Mouse (Mus musculus) heart, embryonic 10.5 days (tissue): ENCODE data around the gene Rpl28. TPM values are rescaled to one million over a fixed set of nuclear protein-coding genes. Genes with fewer than 3 reads are reported as not detected.

Experiments used
- DNase-seq: peaks from one replicate; pipeline ENCODE4 v3.0.0-alpha.2; 2017; ENCODE audit warnings: low spot score
- H3K27ac ChIP-seq: fragments of 300-500 bp; sonication (generic); 2 replicates; pipeline ENCODE4 v1.5.1; 2016; ENCODE audit warnings: mild to moderate bottlenecking
- H3K27me3 ChIP-seq: fragments of 300-500 bp; sonication (generic); 2 replicates; pipeline ENCODE4 v1.6.1; 2016; ENCODE audit warnings: mild to moderate bottlenecking; ENCODE audit not compliant: poor library complexity, insufficient read depth, severe bottlenecking
- H3K36me3 ChIP-seq: fragments of 300-500 bp; sonication (generic); 2 replicates; pipeline ENCODE4 v1.6.1; 2016; ENCODE audit warnings: mild to moderate bottlenecking, moderate library complexity
- H3K4me1 ChIP-seq: fragments of 300-500 bp; sonication (generic); 2 replicates; pipeline ENCODE4 v1.6.1; 2016; ENCODE audit warnings: mild to moderate bottlenecking
- H3K4me3 ChIP-seq: fragments of 300-500 bp; sonication (generic); 2 replicates; pipeline ENCODE4 v1.5.1; 2016; ENCODE audit warnings: mild to moderate bottlenecking, moderate library complexity
- H3K9me3 ChIP-seq: fragments of 300-500 bp; sonication (generic); 2 replicates; pipeline ENCODE4 v1.6.1; 2016; ENCODE audit warnings: mild to moderate bottlenecking, moderate library complexity
- WGBS: fragments of 180-500 bp; shearing (Covaris S2); methylation state at CpG from one replicate; pipeline ENCODE4 v1.1.7; 2016; 5-methylcytosine and 5-hydroxymethylcytosine counted together
- polyA plus RNA-seq: library from polyadenylated mRNA; unstranded; fragments of >200 nt; fragmentation: Nextera tagmentation; extraction: Ambion mirVana; gene quantifications from 2 replicates; pipeline ENCODE4 v1.2.1, GENCODE M21; 2016

The Rpl28 gene
- polyA plus RNA-seq, 1 experiment from 2014 or later: 329 TPM

DNA sequence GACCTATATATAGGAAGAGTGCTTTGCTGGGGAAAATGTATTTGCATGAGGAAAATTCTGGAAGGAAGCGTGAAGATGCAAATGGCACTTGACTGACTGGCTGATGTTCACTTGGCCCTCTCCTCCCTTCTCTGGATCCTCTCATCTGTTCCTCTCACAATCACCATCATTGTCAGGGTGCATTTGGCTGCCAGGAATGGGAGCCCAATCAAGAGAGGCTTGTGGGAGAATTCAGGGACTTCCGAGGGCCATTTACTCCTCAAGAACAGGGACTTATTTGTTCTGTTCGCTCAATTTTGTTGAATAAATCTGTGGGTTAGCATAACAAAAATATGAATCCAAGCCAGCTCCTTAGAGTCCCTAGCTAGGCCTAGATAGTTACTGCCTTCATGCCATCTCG, 29.0 kb downstream of the Rpl28 start:
- 0 out of 2 replicates have a peak, but pooled peaks cover 3% of the 10 kb centered on the region for H3K27me3 ChIP-seq
- 84% methylated on average over 4 of the region's 4 CpGs for WGBS
- peaks cover 16% of the 10 kb centered on the region; the same call in 1 of the 2 replicates for H3K4me1 ChIP-seq
- H3K27ac ChIP-seq: peak overlapping the region; percentile 22; the same call in 1 of the 2 replicates
- no peak for DNase-seq
- H3K36me3 ChIP-seq: no peaks in the 10 kb centered on the region
- no peak overlapping the region for H3K4me3 ChIP-seq
- no peaks in the 10 kb centered on the region for H3K9me3 ChIP-seq

DNA sequence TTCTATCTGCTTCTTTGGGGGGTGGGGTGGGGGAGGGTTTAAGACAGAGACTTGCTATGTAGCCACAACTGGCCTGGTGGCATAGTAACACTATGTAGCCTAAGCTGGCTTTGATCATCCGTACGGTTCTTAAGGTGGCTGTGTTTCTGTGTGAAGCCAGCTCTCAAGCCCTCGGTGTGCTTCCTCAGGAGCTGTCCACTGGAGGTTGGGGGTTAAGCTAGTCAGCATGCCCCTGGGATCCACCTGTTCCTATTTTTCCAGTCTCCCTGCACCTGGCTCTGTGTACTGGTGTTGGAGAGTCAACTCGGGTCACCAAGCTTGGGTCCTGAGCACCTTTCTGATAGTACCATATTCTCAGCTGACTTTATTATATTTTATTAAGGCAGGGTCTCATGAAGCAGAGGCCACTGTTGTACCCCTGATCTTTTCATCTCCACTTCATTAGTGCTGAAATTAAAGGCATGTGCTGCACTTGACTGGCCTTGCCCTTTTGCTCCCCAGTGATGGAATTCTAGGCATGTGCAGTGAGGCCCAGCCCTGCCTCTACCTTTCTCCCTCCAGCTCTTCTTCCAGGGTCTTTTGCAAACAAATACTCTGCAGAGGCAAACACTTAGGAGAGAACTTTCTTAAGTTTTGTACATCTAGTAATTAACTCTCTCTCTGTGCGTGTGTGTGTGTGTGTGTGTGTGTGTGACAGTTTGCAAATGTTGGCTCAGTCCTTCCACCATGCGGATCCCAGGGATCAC, 29.7 kb downstream of the Rpl28 start:
- H3K27me3 ChIP-seq: 0 out of 2 replicates have a peak, but pooled peaks cover 3% of the 10 kb centered on the region
- H3K36me3 ChIP-seq: no peaks in the 10 kb centered on the region
- DNase-seq: no peak
- no peaks in the 10 kb centered on the region for H3K9me3 ChIP-seq
- H3K27ac ChIP-seq: peak overlapping the region; percentile 22; the same call in 1 of the 2 replicates
- 64% methylated on average over 6 of the region's 6 CpGs for WGBS
- no peak overlapping the region for H3K4me3 ChIP-seq
- peaks cover 16% of the 10 kb centered on the region; the same call in 1 of the 2 replicates for H3K4me1 ChIP-seq

DNA sequence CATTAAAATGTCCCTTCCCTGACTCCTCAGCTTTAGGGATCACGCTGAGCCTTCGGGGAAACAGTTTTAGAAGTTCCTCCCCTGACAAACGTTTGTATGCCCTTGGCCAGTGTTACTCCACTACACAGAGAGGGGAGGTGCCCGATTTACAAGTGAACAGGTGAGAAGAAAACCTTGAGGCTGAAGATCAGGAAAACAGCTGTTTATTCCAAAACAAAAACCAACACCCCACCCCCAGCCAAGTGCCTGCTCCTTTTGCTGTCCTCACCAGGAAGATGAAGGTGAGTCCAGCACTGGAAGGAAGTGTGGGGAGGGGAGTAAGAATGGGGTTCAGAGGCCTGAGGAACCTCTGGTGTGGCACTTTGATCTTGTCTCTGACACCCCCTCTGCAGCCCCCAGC, 32.7 kb downstream of the Rpl28 start:
- 31% methylated on average over 4 of the region's 4 CpGs for WGBS
- peaks cover 16% of the 10 kb centered on the region; the same call in 1 of the 2 replicates for H3K4me1 ChIP-seq

DNA sequence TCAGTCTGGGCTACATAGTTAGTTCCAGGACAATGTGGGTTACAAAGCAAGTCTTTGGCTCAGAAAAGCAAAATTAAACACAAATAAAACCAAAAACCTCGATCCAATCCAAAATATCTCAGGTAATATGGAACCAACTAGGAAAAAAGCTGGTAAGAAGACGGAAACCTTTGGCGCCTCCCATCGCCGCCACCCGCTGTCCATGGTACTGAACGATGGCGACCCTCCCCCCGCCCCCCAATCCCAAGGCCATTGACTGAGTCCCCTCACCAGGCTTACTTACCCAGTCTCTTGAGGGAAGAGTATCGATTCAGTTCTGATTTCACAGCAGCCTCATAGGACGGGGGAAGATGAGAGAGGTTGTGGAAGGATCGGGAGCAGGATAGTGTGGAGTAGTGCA, 37.8 kb downstream of the Rpl28 start:
- Histone ChIP-seq H3K27me3 (peaks cover 58% of the 10 kb centered on the region), H3K4me1 (no peaks in the 10 kb centered on the region), H3K4me3 (no peak overlapping the region), H3K9me3 (no peaks in the 10 kb centered on the region), H3K36me3 (no peaks in the 10 kb centered on the region), H3K27ac (no peak overlapping the region)
- 3% methylated on average over 12 of the region's 12 CpGs for WGBS
- no peak for DNase-seq

More for the DNA sequence above, 32.7 kb downstream of the Rpl28 start:
- Histone ChIP-seq H3K36me3 (no peaks in the 10 kb centered on the region), H3K4me3 (no peak overlapping the region), H3K27me3 (peaks cover 17% of the 10 kb centered on the region), H3K27ac (no peak overlapping the region), H3K9me3 (no peaks in the 10 kb centered on the region)
- no peak for DNase-seq

DNA sequence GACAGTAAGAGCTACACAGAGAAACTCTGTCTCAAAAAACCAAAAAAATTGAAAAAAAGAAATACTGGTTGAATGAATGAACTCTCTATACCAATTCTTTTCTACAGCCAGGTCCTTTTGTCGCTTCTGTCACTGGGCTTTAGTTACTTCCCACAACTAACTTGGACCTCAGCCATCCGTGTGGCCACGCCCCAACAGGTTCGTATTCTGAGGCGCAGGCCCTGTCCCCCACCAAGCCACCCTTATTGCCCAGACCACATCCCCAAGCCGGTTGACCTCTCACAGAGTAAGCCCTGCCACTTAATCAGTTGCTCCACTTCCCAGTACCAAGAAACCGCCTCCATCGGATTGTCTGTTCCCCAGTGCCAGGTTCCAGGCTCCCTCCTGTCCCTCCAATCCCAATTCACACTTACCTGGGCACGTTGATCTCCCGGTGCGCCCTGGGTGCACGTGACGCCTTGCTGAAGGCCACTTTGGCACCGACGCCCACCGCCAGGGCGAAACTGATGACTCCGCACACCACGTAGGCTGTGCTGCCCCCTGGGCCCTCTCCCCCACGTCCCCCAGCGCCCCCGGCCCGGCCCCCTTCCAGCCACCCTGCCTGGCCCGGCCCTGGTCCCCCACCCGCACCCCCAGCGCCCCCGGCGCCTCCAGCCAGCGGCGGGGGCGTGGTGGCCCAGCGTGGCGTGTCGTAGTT, 43.1 kb downstream of the Rpl28 start:
- DNase-seq: no peak

DNA sequence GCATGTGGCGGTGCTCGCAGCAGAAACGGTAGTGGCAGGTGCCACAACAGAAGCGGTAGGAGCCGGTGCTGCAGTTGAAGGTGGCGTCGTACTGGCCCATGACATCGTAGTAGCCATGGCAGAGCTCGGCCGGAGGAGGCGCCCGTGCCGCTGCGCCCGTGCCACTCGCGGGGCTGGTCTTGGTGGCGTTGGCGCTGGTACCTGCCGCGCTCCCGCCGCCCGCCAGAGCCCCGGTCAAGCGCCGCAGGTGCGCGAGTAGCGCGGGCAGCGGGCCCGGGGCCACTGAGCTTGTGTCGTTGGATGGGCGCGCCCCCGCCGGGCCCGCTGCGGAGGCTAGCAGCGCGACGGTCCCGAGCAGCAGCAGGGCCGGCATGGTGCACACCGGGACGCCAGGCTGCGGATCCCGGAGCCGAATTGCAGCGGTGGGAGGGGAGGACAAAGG, 43.7 kb downstream of the Rpl28 start:
- Histone ChIP-seq H3K4me3 (peak overlapping the region; percentile 63), H3K4me1 (peaks cover 15% of the 10 kb centered on the region), H3K36me3 (no peaks in the 10 kb centered on the region), H3K27me3 (peaks cover 83% of the 10 kb centered on the region), H3K9me3 (0 out of 2 replicates have a peak, but pooled peaks cover 3% of the 10 kb centered on the region), H3K27ac (peak overlapping the region; percentile 67)
- DNase-seq: no peak
- under 1% methylated on average over 51 of the region's 51 CpGs for WGBS

More for the DNA sequence above, 43.1 kb downstream of the Rpl28 start:
- H3K27me3 ChIP-seq: peaks cover 84% of the 10 kb centered on the region
- H3K27ac ChIP-seq: peak overlapping the region; percentile 67; the same call in 1 of the 2 replicates
- H3K4me1 ChIP-seq: peaks cover 15% of the 10 kb centered on the region
- 0 out of 2 replicates have a peak, but pooled peaks cover 3% of the 10 kb centered on the region for H3K9me3 ChIP-seq
- H3K4me3 ChIP-seq: peak overlapping the region; percentile 63
- no peaks in the 10 kb centered on the region for H3K36me3 ChIP-seq
- WGBS: 7% methylated on average over 34 of the region's 34 CpGs

DNA sequence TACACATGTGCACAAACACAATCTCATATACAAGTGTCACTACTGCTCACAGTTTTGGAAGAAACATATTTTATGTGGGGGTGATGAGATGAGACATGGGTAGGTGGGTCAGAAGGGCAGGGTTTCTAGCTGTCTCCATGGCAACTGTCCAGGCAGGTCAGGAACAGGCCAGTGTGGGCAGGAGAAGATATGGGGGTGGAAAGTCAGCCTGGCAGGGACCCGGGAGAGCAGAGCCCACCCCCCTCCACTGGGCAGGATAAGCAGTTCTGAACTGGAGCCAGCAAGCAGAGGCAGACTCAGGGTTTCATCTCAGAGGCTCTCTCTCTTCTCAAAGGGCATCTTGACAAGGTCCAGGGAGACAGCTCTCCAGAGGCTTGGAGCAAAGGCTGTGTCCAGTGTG, 45.0 kb downstream of the Rpl28 start:
- no peaks in the 10 kb centered on the region for H3K36me3 ChIP-seq
- H3K4me1 ChIP-seq: peaks cover 19% of the 10 kb centered on the region
- 21% methylated on average over 1 of the region's 1 CpGs for WGBS
- H3K27ac ChIP-seq: no peak overlapping the region
- no peak for DNase-seq
- H3K27me3 ChIP-seq: peaks cover 86% of the 10 kb centered on the region
- no peak overlapping the region for H3K4me3 ChIP-seq
- H3K9me3 ChIP-seq: 0 out of 2 replicates have a peak, but pooled peaks cover 3% of the 10 kb centered on the region

DNA sequence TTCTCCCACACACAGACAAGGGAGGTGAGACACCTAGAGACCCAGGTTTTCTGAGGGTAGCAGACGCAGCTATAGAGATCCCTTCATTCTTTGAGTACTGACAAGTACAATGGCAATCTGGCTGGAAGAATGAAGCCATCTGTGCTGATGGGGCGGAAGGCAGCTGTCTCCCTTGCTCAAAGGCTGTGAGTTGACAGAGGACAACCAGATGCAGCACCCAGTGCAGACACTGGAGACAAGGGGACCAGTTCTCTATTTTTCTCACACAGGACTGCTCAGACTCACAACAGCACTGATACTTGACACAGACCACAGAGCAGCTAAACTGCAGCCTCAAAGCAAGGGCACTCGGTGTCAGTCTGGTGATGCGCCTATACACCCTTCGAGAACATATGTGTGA, 49.4 kb downstream of the Rpl28 start:
- peak; percentile 63 for DNase-seq
- peaks cover 93% of the 10 kb centered on the region for H3K27me3 ChIP-seq
- peaks cover 5% of the 10 kb centered on the region; the same call in 1 of the 2 replicates for H3K9me3 ChIP-seq
- 55% methylated on average over 5 of the region's 5 CpGs for WGBS
- no peak overlapping the region for H3K4me3 ChIP-seq
- no peak overlapping the region for H3K27ac ChIP-seq
- H3K36me3 ChIP-seq: no peaks in the 10 kb centered on the region
- peaks cover 32% of the 10 kb centered on the region for H3K4me1 ChIP-seq

DNA sequence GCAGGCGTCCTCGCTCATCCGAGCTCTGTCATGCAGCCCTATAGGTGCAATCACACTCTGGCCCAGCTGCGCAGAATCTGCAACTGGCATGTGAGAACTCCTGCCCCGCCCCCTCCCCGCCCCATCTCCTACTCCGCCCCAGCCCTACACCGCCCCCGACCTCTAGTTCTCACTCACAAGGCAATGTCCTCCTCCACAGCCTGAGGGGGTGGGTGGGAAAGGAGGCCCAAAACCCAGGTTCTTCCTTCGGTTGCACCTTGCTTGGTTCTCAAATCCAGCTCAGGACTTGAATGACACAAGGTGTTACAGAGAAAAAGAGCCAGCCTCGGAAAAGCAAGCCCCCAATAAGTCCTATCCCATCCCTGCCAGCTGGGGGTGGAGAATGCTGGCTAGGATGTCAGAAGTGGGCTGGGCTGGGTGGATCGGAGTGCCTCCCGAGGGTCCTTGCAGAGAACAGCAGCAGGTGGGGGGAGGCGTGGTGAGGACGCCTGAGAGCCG, 50.0 kb downstream of the Rpl28 start:
- peak overlapping the region; percentile 52 for H3K4me3 ChIP-seq
- 1% methylated on average over 16 of the region's 16 CpGs for WGBS
- peak; percentile 74 for DNase-seq
- peaks cover 31% of the 10 kb centered on the region for H3K4me1 ChIP-seq
- peaks cover 87% of the 10 kb centered on the region for H3K27me3 ChIP-seq
- no peak overlapping the region for H3K27ac ChIP-seq
- no peaks in the 10 kb centered on the region for H3K36me3 ChIP-seq
- peaks cover 6% of the 10 kb centered on the region; the same call in 1 of the 2 replicates for H3K9me3 ChIP-seq

DNA sequence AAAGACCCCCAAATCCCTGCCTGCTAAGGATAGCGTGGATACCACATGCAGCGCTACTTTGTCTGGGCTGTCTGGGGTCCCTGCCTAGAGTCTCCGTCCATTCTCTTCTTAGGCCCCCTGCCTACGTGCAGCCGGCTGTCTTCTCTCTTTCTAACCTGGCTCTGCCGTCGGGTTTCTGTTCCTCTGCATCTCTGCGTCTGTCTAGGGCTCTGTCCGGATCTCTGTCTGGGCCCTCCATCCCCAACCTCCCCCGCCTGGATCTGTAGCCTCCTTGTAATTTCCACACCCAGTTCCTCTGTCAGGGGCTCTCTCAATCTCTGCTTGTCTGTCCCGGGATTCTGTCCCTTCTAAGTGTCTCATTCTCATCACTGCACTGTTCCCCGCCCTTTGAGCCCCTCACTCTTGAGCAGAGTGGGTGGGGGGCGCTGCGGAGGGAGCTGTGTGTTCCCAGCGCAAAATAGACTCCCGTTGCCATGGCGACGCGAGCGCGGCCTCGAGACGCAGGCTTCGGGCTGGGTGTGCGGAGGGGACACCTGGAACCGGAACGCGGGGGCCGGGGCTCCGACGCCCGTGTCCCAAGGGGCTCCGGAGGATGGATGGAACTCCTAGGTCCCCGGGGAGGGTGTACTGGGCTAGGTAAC, 51.0 kb downstream of the Rpl28 start:
- 1% methylated on average over 34 of the region's 34 CpGs for WGBS
- Histone ChIP-seq H3K36me3 (no peaks in the 10 kb centered on the region), H3K9me3 (peaks cover 6% of the 10 kb centered on the region; the same call in 1 of the 2 replicates), H3K4me3 (peak overlapping the region; percentile 52), H3K27me3 (peaks cover 83% of the 10 kb centered on the region), H3K4me1 (peaks cover 28% of the 10 kb centered on the region), H3K27ac (no peak overlapping the region)
- peak; percentile 76 for DNase-seq

DNA sequence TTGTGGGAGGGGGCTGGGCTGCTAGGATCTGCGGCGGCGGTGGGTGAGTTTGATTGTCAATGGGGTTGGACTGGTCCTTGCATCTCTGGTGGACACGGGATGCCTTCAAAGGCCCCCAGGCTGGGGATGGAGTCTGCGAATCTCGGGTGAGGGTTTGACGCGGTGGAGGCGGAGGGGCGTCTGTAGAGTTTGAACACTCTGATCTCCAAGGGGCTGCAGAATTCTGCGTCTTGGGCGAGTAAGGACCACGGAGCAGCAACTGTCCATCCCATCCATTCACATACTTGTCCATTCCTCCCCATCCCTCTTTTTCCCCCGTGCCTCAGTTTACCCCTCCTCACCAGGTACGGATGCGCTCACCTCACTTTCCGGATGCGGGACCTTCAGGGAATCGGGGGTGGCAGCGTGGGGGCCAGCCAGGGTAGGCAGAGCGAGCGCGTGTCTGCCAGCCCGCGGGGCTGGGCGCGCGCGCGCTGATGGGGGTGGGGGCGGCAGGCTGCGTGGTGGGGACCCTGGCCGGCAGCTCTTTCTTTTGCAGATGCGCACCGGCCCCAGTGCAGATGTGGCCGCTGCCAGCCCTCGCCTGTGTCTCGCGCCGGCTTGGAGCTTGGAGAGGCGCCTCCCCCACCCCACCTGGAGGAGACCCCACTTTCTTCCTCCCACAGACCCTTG, 51.7 kb downstream of the Rpl28 start, which contains the start of gene Shisa7:
TSS of gene Shisa7 (minus strand) at position 452 of the 672 bp plus-strand sequence.
- Histone ChIP-seq H3K27me3 (peaks cover 85% of the 10 kb centered on the region), H3K4me3 (peak within 1 kb of the TSS; percentile 52), H3K36me3 (no peaks in the 10 kb centered on the region), H3K9me3 (peaks cover 6% of the 10 kb centered on the region; the same call in 1 of the 2 replicates), H3K4me1 (peaks cover 28% of the 10 kb centered on the region), H3K27ac (0 out of 2 replicates have a peak within 1 kb of the TSS, but pooled peaks have one; percentile 52)
- 2% methylated on average over 40 of the region's 41 CpGs for WGBS
- no peak for DNase-seq
